Mouse (Mus musculus): ENCODE results near the gene Atp6v1b1.

DNA sequence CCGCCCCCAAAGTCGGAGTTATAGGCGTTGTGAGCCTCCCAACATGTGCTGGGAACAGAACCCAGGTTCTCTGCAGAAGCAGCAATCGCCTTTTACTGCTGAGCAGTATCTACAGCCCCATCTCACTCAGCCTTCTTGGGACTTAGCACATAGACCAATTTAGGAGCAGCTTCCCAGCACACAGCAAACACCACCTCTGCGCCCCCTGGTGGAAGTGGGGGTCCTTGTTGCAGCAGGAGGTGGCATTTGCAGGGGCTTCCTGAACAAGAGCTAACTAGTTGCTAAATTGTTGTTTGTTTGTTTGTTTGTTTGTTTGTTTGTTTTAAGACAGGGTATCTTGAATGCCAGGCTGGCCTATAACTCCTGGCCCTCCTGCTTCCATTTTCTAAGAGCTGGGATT, 11.7 kb upstream of the Atp6v1b1 start:
- TF ChIP-seq EP300 (IDR thresholded peaks at IDR 0.05; ENCODE audit: low read depth) (no peak), CTCF (IDR thresholded peaks at IDR 0.05; ENCODE audit: low read depth) (peak; percentile 79)
